Mouse (Mus musculus): ENCODE results near the gene Pde9a.

- TF ChIP-seq MYOG (IDR thresholded peaks at IDR 0.05; ENCODE audit: control insufficient read depth in 1 of 3, insufficient read depth in 1 of 3, insufficient read length in 2 of 3, low read depth in 2 of 3) (no peak), POLR2A (IDR thresholded peaks at IDR 0.05; ENCODE audit: insufficient read length, low read depth) (no peak), MYOD1 (IDR thresholded peaks at IDR 0.05; ENCODE audit: control insufficient read depth in 1 of 3, insufficient read length in 2 of 3, low read depth in 2 of 3) (no peak), TCF12 (IDR thresholded peaks at IDR 0.05; ENCODE audit: insufficient read depth, poor library complexity, severe bottlenecking) (no peak), SRF (IDR thresholded peaks at IDR 0.05; ENCODE audit: control insufficient read depth, insufficient read length, low read depth) (no peak), POLR2AphosphoS2 (IDR thresholded peaks at IDR 0.05; ENCODE audit: insufficient read length, low read depth) (no peak), USF1 (IDR thresholded peaks at IDR 0.05; ENCODE audit: low read depth) (no peak)
Measured at GRCm38 (mm10) chr17:31383320-31383719, 2.7 kb upstream of the Pde9a start.

Measured in myocyte (in vitro differentiated cells).